Mouse (Mus musculus) olfactory bulb, adult 2 months (tissue): ENCODE results near the gene Gpr162. TPM values are rescaled to one million over a fixed set of nuclear protein-coding genes. Genes with fewer than 3 reads are reported as not detected.
"Not testable (repeated sequence)": the region's sequence is repeated elsewhere in the genome, so short reads cannot be mapped to it uniquely, and the experiment has no call there.

Experiments used
- H3K27ac ChIP-seq: fragments of 200-500 bp; 2 replicates; pipeline ENCODE4 v1.5.1; 2012; ENCODE audit warnings: low read depth, low read length; ENCODE audit not compliant: insufficient read depth
- H3K4me1 ChIP-seq: fragments of 200-500 bp; 2 replicates; pipeline ENCODE4 v1.6.1; 2012; ENCODE audit warnings: low read length; ENCODE audit not compliant: control insufficient read depth, insufficient read depth
- H3K4me3 ChIP-seq: fragments of 200-500 bp; 2 replicates; pipeline ENCODE4 v1.5.1; 2012; ENCODE audit warnings: mild to moderate bottlenecking, low read depth, low read length, moderate library complexity; ENCODE audit not compliant: insufficient read depth
- CTCF ChIP-seq: fragments of 200-500 bp; IDR thresholded peaks from 2 replicates; pipeline ENCODE4 v1.5.1; 2012; ENCODE audit warnings: low read depth, mild to moderate bottlenecking, low read length, moderate library complexity; ENCODE audit not compliant: insufficient read depth
- POLR2A ChIP-seq: fragments of 200-500 bp; IDR thresholded peaks from 2 replicates; pipeline ENCODE4 v1.6.1; 2012; ENCODE audit warnings: mild to moderate bottlenecking, low read depth, low read length, moderate library complexity; ENCODE audit not compliant: insufficient read depth
- WGBS: fragments of 180-500 bp; shearing (Covaris S2); methylation state at CpG from one replicate; pipeline ENCODE4 v1.1.7; 2018; 5-methylcytosine and 5-hydroxymethylcytosine counted together
- polyA plus RNA-seq: library from polyadenylated mRNA; stranded (reverse); fragments of >200 nt; gene quantifications from 2 replicates; pipeline ENCODE4 v1.2.4, GENCODE M21; 2012; ENCODE audit warnings: low replicate concordance; ENCODE audit not compliant: missing spikeins, insufficient read depth, insufficient read length

Gene Gpr162
- polyA plus RNA-seq, 1 experiment: not detected

GRCm38 (mm10) chr6:124901851-124902250 is 38.1 kb upstream of the Gpr162 start:
- TF ChIP-seq POLR2A (no peak), CTCF (no peak)
- H3K27ac ChIP-seq: no peak overlapping the region; the same call in 1 of the 2 replicates
- H3K4me1 ChIP-seq: peaks cover 13% of the 10 kb centered on the region
- no peak overlapping the region for H3K4me3 ChIP-seq

- WGBS: 76% methylated on average over 10 of the region's 10 CpGs
- no peak for TF ChIP-seq POLR2A
Measured at GRCm38 (mm10) chr6:124900801-124901480, 37.2 kb upstream of the Gpr162 start.

DNA sequence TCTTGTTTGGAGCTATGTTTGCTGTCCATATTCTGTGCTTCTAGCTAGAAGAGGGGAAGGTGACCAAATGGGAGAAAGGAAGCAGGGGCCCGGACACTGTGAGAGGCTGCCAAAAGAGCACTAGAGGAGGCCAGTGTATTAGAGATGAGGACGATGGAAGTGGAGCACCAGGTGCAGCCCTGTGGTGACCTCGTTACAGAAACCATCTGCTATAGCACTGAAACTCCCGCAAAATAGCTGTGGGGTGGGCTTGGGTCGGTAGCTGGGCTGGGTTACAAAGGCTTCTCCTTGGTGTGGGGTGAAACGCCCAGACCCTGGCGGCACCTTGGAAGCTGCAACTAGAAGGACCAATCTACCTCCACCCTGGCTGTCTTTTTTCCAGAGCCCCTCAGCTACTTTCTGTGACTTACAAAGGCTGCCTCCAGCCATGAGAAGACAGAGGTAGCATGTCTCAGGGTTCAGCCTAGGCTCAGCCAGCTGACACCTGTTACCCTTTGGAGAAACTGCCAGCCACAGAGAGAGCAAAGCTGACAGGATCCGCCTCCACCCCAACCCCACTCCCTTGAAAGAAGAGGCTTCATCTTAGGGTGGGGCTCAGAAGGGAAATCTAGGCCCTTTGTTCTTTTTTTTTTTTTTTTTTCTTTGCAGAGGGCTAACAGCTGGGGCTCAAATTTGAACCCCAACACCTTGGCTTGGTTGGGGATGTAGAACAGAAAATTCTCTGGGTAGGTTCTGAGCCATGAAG is 36.4 kb upstream of the Gpr162 start:
- Histone ChIP-seq H3K27ac (no peak overlapping the region; the same call in 1 of the 2 replicates), H3K4me1 (peaks cover 11% of the 10 kb centered on the region), H3K4me3 (no peak overlapping the region)
- WGBS: 61% methylated on average over 8 of the region's 8 CpGs
- no peak for TF ChIP-seq CTCF
- no peak for TF ChIP-seq POLR2A

More at GRCm38 (mm10) chr6:124900801-124901480, 37.2 kb upstream of the Gpr162 start:
- Histone ChIP-seq H3K4me3 (no peak overlapping the region), H3K4me1 (peaks cover 13% of the 10 kb centered on the region), H3K27ac (no peak overlapping the region; the same call in 1 of the 2 replicates)

DNA sequence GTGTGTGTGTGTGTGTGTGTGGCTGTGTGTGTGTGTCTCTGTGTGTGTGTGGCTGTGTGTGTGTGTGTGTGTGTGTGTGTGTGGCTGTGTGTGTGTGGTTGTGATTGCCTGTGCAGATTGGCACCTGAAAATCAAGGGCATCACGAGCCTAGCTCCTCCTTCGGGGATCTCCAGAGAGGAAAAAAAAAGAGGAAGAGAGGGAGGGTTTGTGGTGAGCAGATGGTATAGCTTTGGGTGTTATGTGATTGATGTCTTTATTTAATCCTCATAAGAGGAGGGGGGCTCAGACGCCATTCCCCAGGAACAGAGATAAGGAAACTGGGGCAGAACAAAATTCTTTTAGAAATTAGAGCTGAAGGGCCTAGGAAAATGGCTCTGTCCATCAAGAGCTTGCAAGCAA is 34.6 kb upstream of the Gpr162 start:
- H3K4me1 ChIP-seq: peaks cover under 1% of the 10 kb centered on the region; the same call in 1 of the 2 replicates
- WGBS: 78% methylated on average over 3 of the region's 3 CpGs
- no peak overlapping the region for H3K27ac ChIP-seq
- no peak overlapping the region for H3K4me3 ChIP-seq
- no peak for TF ChIP-seq POLR2A
- no peak for TF ChIP-seq CTCF

- H3K4me3 ChIP-seq, H3K4me1 ChIP-seq, H3K27ac ChIP-seq: not testable (repeated sequence)
- WGBS: 86% methylated on average over 2 of the region's 2 CpGs
Measured at GRCm38 (mm10) chr6:124894113-124894512, 30.3 kb upstream of the Gpr162 start.

DNA sequence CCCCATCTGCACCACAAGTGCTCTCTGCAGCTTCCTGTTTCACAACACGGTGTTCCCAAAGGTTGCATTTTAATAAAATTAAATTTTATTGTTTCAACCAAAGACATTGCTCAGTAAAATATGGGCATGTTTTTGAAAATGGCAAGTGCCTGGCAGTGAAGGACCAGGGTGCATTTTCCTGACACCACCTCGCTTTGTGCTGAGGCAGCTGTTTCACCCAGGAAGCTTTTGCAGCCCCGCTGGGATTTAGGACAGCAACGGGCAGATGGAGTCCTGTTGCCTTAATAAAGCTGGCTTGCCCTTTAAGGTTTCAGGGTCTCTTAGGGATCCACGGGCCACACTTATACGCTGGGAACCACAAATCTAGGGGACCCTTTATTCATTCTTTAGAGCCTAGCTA is 27.2 kb upstream of the Gpr162 start:
- Histone ChIP-seq H3K4me3 (no peak overlapping the region), H3K4me1 (no peaks in the 10 kb centered on the region), H3K27ac (no peak overlapping the region)
- no peak for TF ChIP-seq POLR2A
- TF ChIP-seq CTCF: no peak
- 74% methylated on average over 6 of the region's 6 CpGs for WGBS

DNA sequence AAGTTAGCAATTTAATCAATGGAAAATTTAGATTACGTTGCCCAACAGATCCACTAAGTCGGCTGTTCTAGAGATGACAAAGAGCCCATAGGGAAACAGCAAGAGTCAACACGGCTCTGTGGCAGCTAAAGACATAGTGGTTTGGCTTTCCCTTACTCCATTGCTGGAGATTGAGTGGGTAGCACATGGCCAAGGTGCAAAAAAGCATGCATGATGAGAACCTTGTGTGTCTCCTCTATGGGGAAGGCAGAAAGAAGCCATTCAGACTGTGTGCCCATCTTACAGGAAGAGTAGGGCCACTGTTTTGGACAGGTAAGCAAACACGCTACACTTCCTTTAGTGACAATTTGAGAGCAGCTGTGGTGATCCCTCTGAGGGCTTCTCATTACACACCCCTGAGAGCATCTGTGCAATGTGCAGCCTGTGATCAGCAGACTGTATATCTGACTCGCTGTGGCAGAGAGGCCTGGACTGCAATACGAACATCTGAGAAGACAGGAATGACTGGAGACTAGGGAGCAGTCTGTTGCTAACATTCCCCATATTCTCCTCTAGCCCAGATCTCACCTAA is 24.9 kb upstream of the Gpr162 start:
- 93% methylated on average over 6 of the region's 6 CpGs for WGBS
- H3K4me3 ChIP-seq: no peak overlapping the region
- no peak overlapping the region; the same call in 1 of the 2 replicates for H3K27ac ChIP-seq
- TF ChIP-seq CTCF: no peak
- no peak for TF ChIP-seq POLR2A
- H3K4me1 ChIP-seq: 0 out of 2 replicates have a peak, but pooled peaks cover 5% of the 10 kb centered on the region

DNA sequence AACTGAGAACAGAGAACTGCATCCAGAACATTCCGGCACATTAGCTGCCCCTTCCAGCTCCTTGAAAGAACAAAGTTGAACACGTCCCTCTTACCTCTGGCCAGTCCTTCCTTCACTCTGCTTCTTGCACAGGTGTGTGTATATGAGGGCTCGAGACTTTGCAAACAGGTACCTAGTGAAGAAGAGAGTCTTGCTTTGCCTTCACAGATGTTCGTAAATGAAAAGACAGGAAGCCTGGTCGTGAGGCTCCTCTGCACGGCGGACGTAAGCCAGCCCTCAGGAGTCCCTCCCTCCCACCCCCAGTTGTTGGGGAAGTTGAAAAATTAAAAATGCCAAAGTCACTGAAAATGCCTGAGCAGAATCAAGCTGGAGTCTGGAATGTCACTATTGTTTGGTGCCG is 24.2 kb upstream of the Gpr162 start, which contains the start of gene Cd4:
Gene Cd4, minus strand, starts transcription at position 236 of the 400 bp plus-strand sequence.
- WGBS: 91% methylated on average over 9 of the region's 9 CpGs
- H3K27ac ChIP-seq: no peak within 1 kb of the TSS; the same call in 1 of the 2 replicates
- no peak within 1 kb of the TSS; the same call in 1 of the 2 replicates for H3K4me3 ChIP-seq
- H3K4me1 ChIP-seq: 0 out of 2 replicates have a peak, but pooled peaks cover 5% of the 10 kb centered on the region
- no peak for TF ChIP-seq CTCF
- no peak for TF ChIP-seq POLR2A

DNA sequence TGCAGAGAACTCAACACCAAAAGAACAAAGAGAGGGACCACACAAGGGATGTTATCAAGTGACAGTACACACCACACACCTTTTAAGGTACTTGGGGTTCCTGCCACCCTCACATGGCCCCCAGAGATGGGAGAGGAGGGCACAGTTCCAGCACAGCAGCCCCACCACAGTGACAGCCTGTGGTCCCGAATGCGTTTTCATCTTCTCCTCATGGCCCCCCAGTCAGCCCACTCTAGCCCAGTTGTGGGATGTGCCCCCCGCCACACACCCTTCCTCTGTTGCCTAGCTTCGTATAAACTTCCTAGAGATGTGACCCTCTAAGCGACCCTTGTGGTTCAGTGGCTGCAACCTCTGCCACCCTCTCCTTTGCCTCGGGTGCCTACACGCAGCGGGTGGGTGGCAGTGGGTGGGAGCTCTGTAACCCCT is 22.2 kb upstream of the Gpr162 start:
- 0 out of 2 replicates have a peak, but pooled peaks cover 5% of the 10 kb centered on the region for H3K4me1 ChIP-seq
- WGBS: 95% methylated on average over 8 of the region's 8 CpGs
- no peak overlapping the region for H3K27ac ChIP-seq
- no peak overlapping the region for H3K4me3 ChIP-seq
- TF ChIP-seq POLR2A (no peak), CTCF (no peak)
